Mouse (Mus musculus) urinary bladder, postnatal 14 days (tissue): ENCODE measurements at regions not wholly inside any gene's neighbourhood (a gene's known extent, or its start where the extent isn't known, plus 50 kb on each side); places are given as distances from the start of the nearest gene placed in this dataset.

ENCODE experiments used
- DNase-seq: peaks from one replicate; pipeline ENCODE4 v3.0.0; 2021; ENCODE audit warnings: low spot score

DNA sequence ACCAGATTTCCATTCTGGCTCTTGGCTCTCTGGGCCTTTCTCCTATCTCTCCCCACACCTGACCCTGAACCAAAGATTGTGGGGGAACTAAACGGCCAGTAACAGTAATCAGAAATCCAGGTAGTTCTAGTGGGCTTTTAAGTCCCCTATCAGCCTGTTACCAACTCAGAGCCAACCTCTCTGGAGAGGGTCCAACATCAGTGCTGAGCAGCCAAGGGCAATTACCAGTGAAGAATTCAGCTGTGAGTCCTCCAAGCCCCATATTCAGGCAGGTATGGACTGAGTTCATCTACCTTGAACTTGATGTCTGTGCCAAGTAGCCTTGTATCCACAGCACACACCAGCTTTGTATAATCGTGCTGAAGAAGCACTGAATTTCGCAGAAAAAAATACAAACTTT lies 1636.7 kb downstream of the Efnb2 start:
- DNase-seq, result no peak

GRCm38 (mm10) chr8:7011881-7012280 lies 1649.2 kb downstream of the Efnb2 start:
- DNase-seq, result peak; percentile 6

DNA sequence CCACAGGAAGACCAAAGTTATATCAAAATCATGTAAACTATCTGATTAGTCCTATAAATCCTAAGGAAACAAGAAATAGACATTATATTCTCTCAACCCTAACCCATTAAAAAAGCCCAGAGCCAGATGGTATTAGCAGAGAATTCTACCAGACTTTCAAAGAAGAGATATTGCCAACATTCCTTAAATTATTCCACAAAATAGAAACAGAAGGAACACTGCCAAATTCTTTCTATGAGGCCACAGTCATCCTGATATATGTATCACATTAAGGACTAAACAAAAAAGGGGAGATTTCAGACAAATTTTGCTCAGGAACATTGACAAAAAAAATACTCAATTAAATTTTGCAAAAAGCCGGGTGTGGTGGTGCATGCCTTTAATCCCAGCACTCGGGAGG lies 1669.5 kb downstream of the Efnb2 start:
- no peak for DNase-seq

DNA sequence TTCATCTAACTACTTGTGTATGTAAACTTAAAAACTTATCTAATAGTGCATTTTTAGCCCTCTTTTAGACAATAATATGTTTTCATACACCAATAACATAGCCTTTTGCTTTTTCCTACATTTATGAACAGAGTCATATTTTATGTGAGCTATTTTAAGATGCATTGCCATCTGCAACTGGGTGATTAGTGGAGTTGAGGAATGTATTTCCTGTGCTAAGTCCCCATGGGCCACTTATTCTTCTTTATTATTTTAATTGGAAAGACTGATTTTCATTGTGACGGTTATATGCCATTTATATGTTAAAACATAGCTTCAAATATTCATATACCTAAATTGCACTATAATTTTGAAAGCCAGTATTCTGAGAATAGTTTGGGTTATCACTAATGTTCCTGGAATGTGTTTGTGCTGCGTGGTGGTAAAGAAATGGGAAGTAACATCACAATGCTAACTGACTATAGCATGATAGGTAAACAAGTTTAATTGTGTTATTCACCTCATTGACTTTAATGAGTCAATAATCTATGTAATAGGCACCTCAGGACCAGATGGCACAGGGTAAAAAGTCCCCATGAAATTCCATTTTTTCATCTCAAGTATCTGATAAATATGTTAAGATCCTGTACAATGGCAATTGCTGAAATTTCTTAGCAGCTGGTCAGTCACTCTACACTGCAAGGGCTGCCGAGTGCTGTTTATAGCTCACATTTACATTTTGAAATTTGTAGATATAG lies 1671.5 kb downstream of the Efnb2 start:
- no peak for DNase-seq

GRCm38 (mm10) chr8:6973961-6974360 lies 1687.1 kb downstream of the Efnb2 start:
- DNase-seq, result no peak

- DNase-seq, result no peak
Measured at GRCm38 (mm10) chr8:6963006-6963799, 1697.8 kb downstream of the Efnb2 start.

DNA sequence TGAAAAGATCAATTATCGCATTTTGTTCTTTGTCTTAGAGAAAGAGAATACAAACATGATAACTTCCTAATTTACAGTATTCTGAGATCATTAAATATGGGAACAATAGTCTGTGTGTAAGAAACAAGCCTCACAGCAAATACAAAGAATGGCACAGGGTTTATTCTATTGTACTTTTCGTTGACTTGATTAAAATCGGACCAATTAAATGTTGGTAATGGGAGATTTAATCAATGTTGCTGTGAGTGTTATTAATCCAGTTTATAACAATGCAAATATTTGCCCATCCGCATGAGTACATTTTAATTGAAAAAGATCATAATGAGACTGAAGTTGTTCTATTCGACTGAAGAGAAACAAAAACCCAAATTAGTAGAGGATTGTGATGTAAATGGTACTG lies 1703.0 kb downstream of the Efnb2 start:
- no peak for DNase-seq

DNA sequence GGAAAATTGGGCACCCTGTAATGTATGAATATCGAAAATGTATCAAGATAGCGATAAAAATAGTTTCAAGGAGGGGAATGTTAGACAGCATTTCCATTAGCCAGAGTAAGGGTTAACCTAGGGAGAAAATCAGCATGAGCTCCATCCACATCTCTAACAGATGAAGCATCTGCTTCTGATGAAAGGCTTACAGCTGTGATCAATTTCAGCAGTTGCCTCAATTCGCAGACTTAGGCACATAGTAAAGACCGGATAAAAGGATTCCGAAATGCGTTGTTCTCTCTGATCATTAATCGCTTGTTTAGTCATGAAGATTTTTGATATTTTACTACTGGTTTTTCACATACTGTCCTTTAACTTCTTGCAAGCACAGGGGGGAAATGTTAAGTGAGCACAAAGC lies 1706.8 kb downstream of the Efnb2 start:
- no peak for DNase-seq

GRCm38 (mm10) chr8:6922467-6922866 lies 1738.6 kb downstream of the Efnb2 start:
- no peak for DNase-seq

GRCm38 (mm10) chr8:6907682-6908081 lies 1753.4 kb downstream of the Efnb2 start:
- DNase-seq, result no peak

DNA sequence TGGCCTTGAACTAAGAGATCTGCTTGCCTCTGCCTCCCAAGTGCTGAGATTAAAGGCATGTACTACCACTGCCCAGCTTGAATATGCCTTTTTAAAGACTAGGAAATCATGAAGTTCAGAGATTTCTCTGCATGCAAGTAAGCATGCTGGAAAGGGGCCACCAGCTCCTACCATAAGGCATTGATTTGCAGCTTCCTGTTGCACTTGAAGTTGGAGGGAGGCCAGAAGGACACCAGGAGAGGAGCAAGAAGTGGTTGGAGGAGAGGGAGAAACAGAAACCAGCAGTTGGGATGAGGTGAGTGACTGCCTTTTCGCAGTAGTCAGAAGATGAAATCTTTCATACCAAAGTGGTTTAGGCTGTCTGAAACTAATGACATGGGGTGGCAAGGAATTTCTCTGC lies 1769.6 kb downstream of the Efnb2 start:
- no peak for DNase-seq

- DNase-seq, result no peak
Measured at GRCm38 (mm10) chr8:6886779-6887402, 1774.2 kb downstream of the Efnb2 start.

DNA sequence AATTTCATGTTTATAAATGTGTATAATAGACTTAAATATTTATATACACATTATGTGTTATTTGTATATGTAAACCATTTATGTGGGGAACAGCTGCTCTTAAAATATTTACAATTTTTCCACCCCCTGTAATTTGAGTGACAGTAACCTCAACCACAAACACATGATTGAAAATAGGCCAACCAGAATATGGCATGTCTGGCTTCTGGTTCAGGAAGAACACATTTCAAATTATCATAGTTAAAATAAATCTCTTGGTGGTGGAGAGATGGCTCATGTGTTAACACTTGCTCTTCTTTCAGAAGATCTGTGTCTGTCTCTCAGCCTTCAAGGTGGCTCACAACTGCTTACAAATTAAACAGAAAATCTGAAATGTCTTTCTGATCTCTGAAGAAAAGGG lies 1776.2 kb downstream of the Efnb2 start:
- no peak for DNase-seq

DNA sequence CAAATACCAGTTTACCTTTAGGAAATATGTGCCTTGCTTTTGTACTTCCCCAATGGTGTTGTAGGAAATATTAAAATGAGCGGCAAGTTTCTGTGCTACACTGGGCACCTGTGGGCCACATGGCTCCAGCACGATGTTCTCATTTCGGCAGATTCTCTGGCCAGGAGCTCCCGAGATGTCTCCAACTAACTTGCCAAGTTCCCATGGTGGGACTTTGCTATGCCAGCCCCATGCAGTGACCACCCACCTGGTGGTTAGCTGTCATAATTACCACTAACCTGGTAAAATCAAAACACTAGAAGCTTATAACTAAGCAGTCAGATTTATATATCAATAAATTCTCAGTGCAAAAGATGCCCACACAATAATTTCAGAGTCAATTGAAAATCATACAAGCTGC lies 1777.5 kb upstream of the Slc10a2 start:
- DNase-seq, result no peak
